Mouse (Mus musculus) regulatory T cell (primary cell): ENCODE measurements around the gene Serpina3g.

Source experiments
- in situ Hi-C: fragments of 300-600 bp; cut with MboI, MseI; formaldehyde crosslinking; loops from one replicate; pipeline ENCODE4 v1.15.1; 2025; ENCODE audit warnings: high pct_unique_total_duplicates

The Serpina3g gene

DNA sequence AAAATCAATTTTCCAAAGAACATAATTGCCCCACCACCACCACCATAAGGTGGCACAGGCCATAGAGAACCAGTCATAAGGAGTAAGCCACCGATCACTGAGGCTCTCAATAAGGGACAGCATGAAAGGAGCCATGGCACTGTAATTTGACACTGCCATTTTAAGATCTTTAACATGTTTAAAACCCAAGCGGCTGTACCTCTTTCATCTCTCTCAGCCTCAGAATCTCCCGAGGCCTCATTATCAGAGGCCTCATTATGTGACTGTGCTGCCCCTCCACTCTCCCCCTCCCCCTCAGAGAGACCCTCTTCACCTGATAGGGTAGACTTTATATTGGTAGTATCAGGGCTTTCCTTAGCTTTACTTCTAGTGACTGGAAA, 43.0 kb downstream of the Serpina3g start:
- in situ Hi-C loops, result no loop called here

GRCm38 (mm10) chr12:104283380-104283779, 47.3 kb downstream of the Serpina3g start:
- in situ Hi-C loops, result no loop called here

- in situ Hi-C loops, result no loop called here
Observed at GRCm38 (mm10) chr12:104288336-104288735, 52.3 kb downstream of the Serpina3g start.

DNA sequence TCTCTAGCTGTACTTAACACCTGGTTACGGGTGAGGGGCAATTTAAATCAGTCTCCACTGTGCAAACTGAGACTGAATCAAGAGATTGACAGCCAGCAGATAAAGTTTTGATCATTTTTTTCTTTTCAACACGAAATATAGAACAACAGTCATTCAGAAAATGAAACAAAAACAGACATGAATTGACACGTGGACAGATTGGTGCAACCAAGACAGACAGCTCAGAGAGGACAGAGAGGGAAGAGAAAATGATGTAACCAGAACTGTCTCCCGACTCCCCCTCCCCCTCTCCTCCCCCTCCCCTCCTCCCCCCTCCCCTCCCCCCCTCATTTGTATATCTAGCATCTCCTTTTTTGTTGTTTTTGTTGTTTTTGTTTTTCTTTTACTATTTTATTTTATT, 53.8 kb downstream of the Serpina3g start:
- in situ Hi-C loops, result no loop called here
